Mouse (Mus musculus): ENCODE measurements around the gene Mta3. TPM values are rescaled to one million over a fixed set of nuclear protein-coding genes. Genes with fewer than 3 reads are reported as not detected.

The Mta3 gene
- 30.5 and 45.5 TPM in 2 replicates for polyA plus RNA-seq (2012; rRNA removed)

- DNase-seq (ENCODE audit: low read depth in 1 of 2, low spot score in 2 of 2): peak in 1 of 2 experiments; percentile 68
- TF ChIP-seq CTCF (IDR thresholded peaks at IDR 0.05; ENCODE audit: extremely low read depth, insufficient read depth, insufficient read length, insufficient replicate concordance): no peak
- TF ChIP-seq POLR2A (IDR thresholded peaks at IDR 0.05; ENCODE audit: low read depth, low read length): no peak
- no peaks in the 10 kb centered on the region for H3K27me3 ChIP-seq (ENCODE audit: control insufficient read depth, insufficient read depth, low read length)
- under 1% methylated on average over 19 of the region's 56 CpGs for WGBS
- peak within 1 kb of the TSS; percentile 98 for H3K27ac ChIP-seq (ENCODE audit: insufficient read depth, low read length)
- peaks cover 12% of the 10 kb centered on the region; the same call in 1 of the 2 replicates for H3K4me1 ChIP-seq (ENCODE audit: control insufficient read depth, insufficient read depth, insufficient read length)
- peak within 1 kb of the TSS; percentile 90 for H3K4me3 ChIP-seq (ENCODE audit: extremely low read depth, insufficient read depth, insufficient read length)
- H3K36me3 ChIP-seq (ENCODE audit: control insufficient read depth, insufficient read depth, low read length): peaks cover 3% of the 10 kb centered on the region; the same call in 1 of the 2 replicates
Measured at GRCm38 (mm10) chr17:83706116-83706593, at the start of gene Mta3. Mta3 (plus strand) TSS chr17:83706163.

DNA sequence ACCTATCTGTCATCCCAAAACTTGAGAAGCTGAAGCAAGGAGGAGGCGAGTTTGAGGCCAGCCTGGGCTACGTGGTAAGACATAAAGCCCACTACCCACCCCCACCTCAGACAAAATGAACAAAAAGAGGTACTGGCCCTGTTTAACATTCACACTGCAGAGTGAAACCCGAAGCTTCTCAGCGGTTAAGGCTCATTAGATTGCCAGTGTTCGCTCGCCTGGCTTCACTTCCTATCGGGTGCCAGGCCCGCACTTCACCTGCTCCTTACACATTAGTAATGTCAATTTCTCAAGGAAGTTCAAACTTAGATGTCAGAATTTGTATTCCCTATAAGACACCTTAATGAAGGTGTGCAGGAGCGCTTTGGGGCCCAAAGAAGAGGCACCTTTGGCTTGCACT is 48.6 kb upstream of the Mta3 start:
- Histone ChIP-seq H3K27me3 (ENCODE audit: control insufficient read depth, insufficient read depth, low read length) (no peaks in the 10 kb centered on the region), H3K27ac (ENCODE audit: insufficient read depth, low read length) (no peak overlapping the region), H3K4me3 (ENCODE audit: extremely low read depth, insufficient read depth, insufficient read length) (no peak overlapping the region), H3K36me3 (ENCODE audit: control insufficient read depth, insufficient read depth, low read length) (no peaks in the 10 kb centered on the region), H3K4me1 (ENCODE audit: control insufficient read depth, insufficient read depth, insufficient read length) (peaks cover 8% of the 10 kb centered on the region; the same call in 1 of the 2 replicates)
- 66% methylated on average over 9 of the region's 9 CpGs for WGBS
- peak in 1 of 2 experiments; percentile 14 for DNase-seq (ENCODE audit: low read depth in 1 of 2, low spot score in 2 of 2)
- no peak for TF ChIP-seq CTCF (IDR thresholded peaks at IDR 0.05; ENCODE audit: extremely low read depth, insufficient read depth, insufficient read length, insufficient replicate concordance)

DNA sequence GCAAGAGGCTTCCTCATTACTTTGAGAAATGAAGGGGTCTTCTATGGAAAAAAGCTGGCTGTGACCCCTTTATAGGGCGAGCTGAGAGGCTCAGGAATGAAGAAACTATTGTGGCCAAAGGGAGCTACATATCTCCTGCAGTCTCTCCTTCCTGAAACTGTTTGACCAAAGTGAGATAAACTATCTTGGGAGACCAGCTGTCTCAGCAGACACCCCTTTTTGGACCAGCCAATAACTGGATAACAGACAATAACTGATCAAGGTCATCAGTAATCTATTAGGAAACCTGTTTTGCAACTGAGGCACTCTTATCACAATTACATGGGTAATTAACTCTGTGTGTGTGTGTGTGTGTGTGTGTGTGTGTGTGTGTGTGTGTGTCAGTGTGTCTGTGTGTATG is 47.0 kb upstream of the Mta3 start:
- no peak overlapping the region for H3K27ac ChIP-seq (ENCODE audit: insufficient read depth, low read length)
- no peak for DNase-seq (ENCODE audit: low read depth in 1 of 2, low spot score in 2 of 2)

GRCm38 (mm10) chr17:83664761-83665160 is 41.2 kb upstream of the Mta3 start:
- no peak for DNase-seq (ENCODE audit: low read depth in 1 of 2, low spot score in 2 of 2)
- Histone ChIP-seq H3K27me3 (ENCODE audit: control insufficient read depth, insufficient read depth, low read length) (no peaks in the 10 kb centered on the region), H3K27ac (ENCODE audit: insufficient read depth, low read length) (no peak overlapping the region), H3K36me3 (ENCODE audit: control insufficient read depth, insufficient read depth, low read length) (no peaks in the 10 kb centered on the region), H3K4me1 (ENCODE audit: control insufficient read depth, insufficient read depth, insufficient read length) (no peaks in the 10 kb centered on the region), H3K4me3 (ENCODE audit: extremely low read depth, insufficient read depth, insufficient read length) (no peak overlapping the region)
- WGBS: 87% methylated on average over 8 of the region's 8 CpGs
- no peak for TF ChIP-seq CTCF (IDR thresholded peaks at IDR 0.05; ENCODE audit: extremely low read depth, insufficient read depth, insufficient read length, insufficient replicate concordance)
- no peak for TF ChIP-seq POLR2A (IDR thresholded peaks at IDR 0.05; ENCODE audit: low read depth, low read length)

More for the DNA sequence above, 47.0 kb upstream of the Mta3 start:
- no peaks in the 10 kb centered on the region for H3K27me3 ChIP-seq (ENCODE audit: control insufficient read depth, insufficient read depth, low read length)
- no peak overlapping the region for H3K4me3 ChIP-seq (ENCODE audit: extremely low read depth, insufficient read depth, insufficient read length)
- peaks cover 8% of the 10 kb centered on the region; the same call in 1 of the 2 replicates for H3K4me1 ChIP-seq (ENCODE audit: control insufficient read depth, insufficient read depth, insufficient read length)
- no peaks in the 10 kb centered on the region for H3K36me3 ChIP-seq (ENCODE audit: control insufficient read depth, insufficient read depth, low read length)
- WGBS: 80% methylated on average over 1 of the region's 1 CpGs
- TF ChIP-seq CTCF (IDR thresholded peaks at IDR 0.05; ENCODE audit: extremely low read depth, insufficient read depth, insufficient read length, insufficient replicate concordance) (no peak), POLR2A (IDR thresholded peaks at IDR 0.05; ENCODE audit: low read depth, low read length) (no peak)

DNA sequence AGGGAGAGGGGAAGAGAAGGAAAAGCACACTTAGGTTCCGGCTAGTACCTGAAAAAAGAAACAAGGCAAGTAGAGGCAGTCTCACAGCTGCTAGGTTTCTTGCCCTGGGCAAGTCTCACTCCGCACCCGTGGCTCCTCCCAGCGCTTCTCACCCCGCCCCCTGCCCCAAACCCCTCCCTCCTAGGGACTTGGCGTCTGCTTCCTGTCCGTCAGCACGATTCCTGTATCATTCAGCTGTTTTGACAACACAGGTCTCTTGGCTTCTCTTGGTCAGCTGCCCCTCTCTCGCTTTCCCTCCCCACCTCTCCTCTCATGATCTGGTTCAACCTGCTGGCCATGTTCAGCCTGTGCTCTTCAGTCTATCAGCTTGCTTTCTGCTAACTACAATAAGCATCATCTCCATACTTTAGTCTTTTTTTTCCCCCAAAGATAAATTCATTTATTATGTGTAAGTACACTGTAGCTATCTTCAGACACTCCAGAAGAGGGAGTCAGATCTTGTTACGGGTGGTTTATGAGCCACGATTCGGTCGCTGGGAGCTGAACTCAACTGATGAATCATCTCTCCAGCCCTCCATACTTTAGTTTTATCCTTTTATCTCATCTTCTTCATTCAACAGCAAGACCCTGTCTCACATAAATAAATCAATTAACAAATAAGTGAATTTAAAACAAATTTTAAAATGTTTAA is 39.2 kb upstream of the Mta3 start:
- no peak overlapping the region for H3K4me3 ChIP-seq (ENCODE audit: extremely low read depth, insufficient read depth, insufficient read length)
- H3K27me3 ChIP-seq (ENCODE audit: control insufficient read depth, insufficient read depth, low read length): no peaks in the 10 kb centered on the region
- no peak for DNase-seq (ENCODE audit: low read depth in 1 of 2, low spot score in 2 of 2)
- no peaks in the 10 kb centered on the region for H3K36me3 ChIP-seq (ENCODE audit: control insufficient read depth, insufficient read depth, low read length)
- no peak for TF ChIP-seq POLR2A (IDR thresholded peaks at IDR 0.05; ENCODE audit: low read depth, low read length)
- TF ChIP-seq CTCF (IDR thresholded peaks at IDR 0.05; ENCODE audit: extremely low read depth, insufficient read depth, insufficient read length, insufficient replicate concordance): no peak
- H3K4me1 ChIP-seq (ENCODE audit: control insufficient read depth, insufficient read depth, insufficient read length): no peaks in the 10 kb centered on the region
- no peak overlapping the region for H3K27ac ChIP-seq (ENCODE audit: insufficient read depth, low read length)
- WGBS: 76% methylated on average over 13 of the region's 13 CpGs

DNA sequence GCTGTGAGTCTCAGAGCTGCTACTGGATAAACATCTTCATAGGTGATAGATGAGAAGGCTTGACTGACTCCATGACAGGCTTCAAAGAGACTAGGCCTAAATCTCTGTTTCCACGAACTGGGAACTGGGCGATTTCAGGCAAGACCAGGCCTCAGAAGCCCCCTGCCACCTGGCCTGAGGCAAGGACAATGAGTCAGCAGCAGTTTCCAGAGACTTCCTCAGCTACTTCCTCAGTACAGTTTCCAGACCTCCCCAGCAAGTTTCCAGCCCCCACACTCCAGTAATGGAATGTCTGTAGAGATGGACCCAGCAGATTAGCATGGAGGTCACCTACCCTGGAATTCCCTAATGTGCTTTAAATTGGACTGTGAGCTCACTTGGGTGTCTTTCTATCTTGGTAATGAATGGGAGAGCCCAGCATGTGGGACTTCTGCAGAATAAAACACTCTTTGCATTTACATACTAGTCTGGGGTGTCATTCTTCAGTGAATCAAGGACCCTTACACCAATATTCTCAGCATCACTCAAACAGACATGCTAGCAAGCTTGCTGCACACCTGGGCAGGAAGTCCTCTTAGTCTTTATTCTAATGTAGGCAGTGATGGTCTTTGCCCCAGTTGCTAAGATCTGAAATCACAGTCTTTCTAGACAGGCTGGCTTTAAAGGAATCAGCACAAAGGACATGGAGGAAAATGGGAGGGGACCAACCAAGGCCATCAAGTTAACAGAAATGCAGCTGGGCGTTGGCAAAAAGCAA is 37.9 kb upstream of the Mta3 start:
- no peaks in the 10 kb centered on the region for H3K36me3 ChIP-seq (ENCODE audit: control insufficient read depth, insufficient read depth, low read length)
- no peak overlapping the region for H3K27ac ChIP-seq (ENCODE audit: insufficient read depth, low read length)
- TF ChIP-seq POLR2A (IDR thresholded peaks at IDR 0.05; ENCODE audit: low read depth, low read length) (no peak), CTCF (IDR thresholded peaks at IDR 0.05; ENCODE audit: extremely low read depth, insufficient read depth, insufficient read length, insufficient replicate concordance) (no peak)
- DNase-seq (ENCODE audit: low read depth in 1 of 2, low spot score in 2 of 2): no peak
- 64% methylated on average over 3 of the region's 3 CpGs for WGBS
- H3K27me3 ChIP-seq (ENCODE audit: control insufficient read depth, insufficient read depth, low read length): no peaks in the 10 kb centered on the region
- H3K4me1 ChIP-seq (ENCODE audit: control insufficient read depth, insufficient read depth, insufficient read length): no peaks in the 10 kb centered on the region
- no peak overlapping the region for H3K4me3 ChIP-seq (ENCODE audit: extremely low read depth, insufficient read depth, insufficient read length)
